Mouse (Mus musculus): ENCODE data around the gene Ap3b1.
"Not testable (repeated sequence)": the region's sequence is repeated elsewhere in the genome, so short reads cannot be mapped to it uniquely, and the experiment has no call there.

GRCm38 (mm10) chr13:94329005-94329404, 29.8 kb upstream of the Ap3b1 start:
- not testable (repeated sequence) for TF ChIP-seq POLR2A (IDR thresholded peaks at IDR 0.05; ENCODE audit: insufficient read depth, low read depth, low read length); CTCF (IDR thresholded peaks at IDR 0.05)

All from heart, adult 2 months (tissue).